Mouse (Mus musculus): ENCODE results near the gene Rgsl1.

DNA sequence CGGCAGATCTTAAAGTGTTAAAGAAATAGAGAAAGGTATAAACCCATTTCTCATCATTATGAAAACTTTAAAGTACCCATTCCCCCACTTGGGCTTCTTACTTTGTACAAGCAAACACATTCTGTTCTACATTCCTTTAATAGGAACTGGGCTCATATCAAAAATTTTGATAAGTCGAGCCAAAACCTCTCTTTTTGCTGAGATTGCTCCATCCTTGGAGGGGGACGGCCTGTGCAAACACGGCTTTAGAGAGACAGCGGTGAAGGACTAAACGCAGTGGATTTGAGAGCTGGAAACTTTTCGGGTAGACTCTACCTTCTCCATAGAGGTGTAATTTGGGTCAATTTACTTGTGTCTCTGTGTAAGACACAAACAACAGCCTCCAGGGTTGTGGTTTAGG, 41.3 kb downstream of the Rgsl1 start:
- TF ChIP-seq CTCF (IDR thresholded peaks at IDR 0.05; ENCODE audit: low read depth, low read length): no peak
- TF ChIP-seq POLR2A (IDR thresholded peaks at IDR 0.05; ENCODE audit: borderline replicate concordance, low read depth, low read length): no peak

Data from bone marrow macrophage, adult 2 months (primary cell).